Mouse (Mus musculus) lung, embryonic 15.5 days (tissue): ENCODE measurements at regions not wholly inside any gene's neighbourhood (a gene's known extent, or its start where the extent isn't known, plus 50 kb on each side); places are given as distances from the start of the nearest gene placed in this dataset.

Source experiments
- ATAC-seq: fragments of 200-750 bp; cut with Nextera tagmentation; 2 replicates; pipeline ENCODE4 v1.8.0; 2017; ENCODE audit warnings: moderate number of reproducible peaks, borderline replicate concordance; ENCODE audit not compliant: low FRiP score, low TSS enrichment; ENCODE audit errors: extremely low read depth
- H3K27ac ChIP-seq: fragments of 300-500 bp; sonication (generic); 2 replicates; pipeline ENCODE4 v1.5.1; 2015; ENCODE audit warnings: moderate library complexity, mild to moderate bottlenecking, inconsistent platforms
- H3K27me3 ChIP-seq: fragments of 300-500 bp; sonication (generic); 2 replicates; pipeline ENCODE4 v1.6.1; 2015; ENCODE audit warnings: inconsistent platforms
- H3K36me3 ChIP-seq: fragments of 300-500 bp; sonication (generic); 2 replicates; pipeline ENCODE4 v1.6.1; 2015; ENCODE audit warnings: inconsistent platforms
- H3K4me1 ChIP-seq: fragments of 300-500 bp; sonication (generic); 2 replicates; pipeline ENCODE4 v1.6.1; 2015; ENCODE audit warnings: inconsistent platforms
- H3K4me2 ChIP-seq: fragments of 300-500 bp; sonication (generic); 2 replicates; pipeline ENCODE4 v1.6.1; 2015; ENCODE audit warnings: inconsistent platforms, mild to moderate bottlenecking, moderate library complexity
- H3K4me3 ChIP-seq: fragments of 300-500 bp; sonication (generic); 2 replicates; pipeline ENCODE4 v1.5.1; 2015; ENCODE audit warnings: mild to moderate bottlenecking, inconsistent platforms
- H3K9ac ChIP-seq: fragments of 300-500 bp; sonication (generic); 2 replicates; pipeline ENCODE4 v1.6.1; 2015; ENCODE audit warnings: inconsistent platforms
- H3K9me3 ChIP-seq: fragments of 300-500 bp; sonication (generic); 2 replicates; pipeline ENCODE4 v1.6.1; 2016; ENCODE audit warnings: inconsistent platforms
- WGBS: fragments of 180-500 bp; shearing (Covaris S2); methylation state at CpG from one replicate; pipeline ENCODE4 v1.1.7; 2015; 5-methylcytosine and 5-hydroxymethylcytosine counted together

DNA sequence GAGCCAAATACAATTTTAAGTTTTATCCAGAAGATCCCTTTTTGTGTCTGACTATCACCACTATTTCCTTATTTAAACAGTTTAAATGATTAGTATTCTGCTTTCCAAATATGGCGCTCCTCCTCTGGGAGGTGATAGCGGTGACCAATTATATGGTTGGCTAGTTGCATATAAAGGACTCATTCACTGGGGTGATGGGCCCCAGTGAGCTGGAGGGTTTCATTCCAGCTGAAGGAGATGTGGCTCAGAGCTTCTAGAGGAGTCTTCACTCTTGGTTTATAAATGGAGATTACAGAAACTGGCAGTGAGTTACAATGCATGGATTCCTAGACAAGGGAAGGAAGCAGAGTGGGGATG lies 50.7 kb upstream of the Gm7361 start:
- Histone ChIP-seq H3K36me3 (no peaks in the 10 kb centered on the region), H3K9ac (no peak overlapping the region), H3K4me2 (no peak overlapping the region), H3K27me3 (no peaks in the 10 kb centered on the region), H3K9me3 (no peaks in the 10 kb centered on the region), H3K4me3 (no peak overlapping the region), H3K4me1 (no peaks in the 10 kb centered on the region), H3K27ac (no peak overlapping the region)
- 76% methylated on average over 2 of the region's 2 CpGs for WGBS
- ATAC-seq: no peak

- Histone ChIP-seq H3K4me1 (no peaks in the 10 kb centered on the region), H3K9me3 (no peaks in the 10 kb centered on the region), H3K27ac (no peak overlapping the region), H3K4me3 (no peak overlapping the region), H3K36me3 (no peaks in the 10 kb centered on the region), H3K9ac (no peak overlapping the region), H3K27me3 (no peaks in the 10 kb centered on the region), H3K4me2 (no peak overlapping the region)
- 81% methylated on average over 6 of the region's 6 CpGs for WGBS
- ATAC-seq: no peak
Measured at GRCm38 (mm10) chr5:26206066-26206765, 51.3 kb upstream of the Gm7361 start.

GRCm38 (mm10) chr5:26202471-26202870 lies 55.0 kb upstream of the Gm7361 start:
- H3K4me1 ChIP-seq: no peaks in the 10 kb centered on the region
- no peak overlapping the region for H3K4me3 ChIP-seq
- no peak overlapping the region for H3K27ac ChIP-seq
- H3K9ac ChIP-seq: no peak overlapping the region
- WGBS: 57% methylated on average over 6 of the region's 6 CpGs
- H3K36me3 ChIP-seq: no peaks in the 10 kb centered on the region
- no peak for ATAC-seq
- no peak overlapping the region for H3K4me2 ChIP-seq
- no peaks in the 10 kb centered on the region for H3K9me3 ChIP-seq
- no peaks in the 10 kb centered on the region for H3K27me3 ChIP-seq

DNA sequence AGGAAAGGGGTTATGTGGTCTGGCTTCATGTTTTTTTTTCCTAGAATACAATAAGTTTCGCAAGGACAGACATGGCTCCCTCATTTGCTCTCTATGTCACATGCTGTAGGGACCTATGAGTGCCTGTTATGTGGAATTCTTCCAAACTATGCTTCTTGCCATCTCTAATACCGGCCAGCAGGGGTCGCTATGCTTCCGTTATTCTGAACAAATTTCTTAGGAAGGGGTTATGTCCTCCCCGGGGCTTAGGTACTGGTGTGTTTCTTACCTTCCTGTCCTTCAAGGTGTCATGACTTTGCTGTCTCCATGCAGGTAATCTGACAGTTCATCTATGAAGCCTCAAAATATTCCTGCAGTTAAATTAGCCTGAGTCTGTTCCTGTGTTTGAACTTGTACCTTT lies 68.1 kb upstream of the Gm7361 start:
- 17% methylated on average over 5 of the region's 5 CpGs for WGBS
- no peaks in the 10 kb centered on the region for H3K27me3 ChIP-seq

DNA sequence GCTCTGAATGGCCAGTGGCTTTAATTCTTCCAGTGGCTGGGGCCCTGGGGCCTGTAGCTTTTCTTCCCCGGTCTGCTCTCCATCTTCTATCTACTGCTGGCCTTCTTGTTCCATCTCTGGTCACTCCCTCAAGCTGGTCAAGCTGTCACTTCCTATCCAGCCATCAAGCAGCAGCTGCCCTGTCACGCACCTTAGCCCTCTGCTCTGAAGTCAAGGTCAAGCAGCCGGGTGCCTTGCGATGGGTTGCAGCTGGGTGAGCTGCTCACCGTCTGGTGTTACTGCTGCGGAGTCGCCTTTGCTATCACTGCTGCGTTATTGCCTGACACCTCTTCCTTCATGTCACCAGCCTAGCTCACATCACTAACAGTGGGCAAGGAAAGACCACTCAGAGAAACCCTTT lies 66.0 kb upstream of the Gm10220 start:
- H3K4me3 ChIP-seq: no peak overlapping the region
- no peaks in the 10 kb centered on the region for H3K27me3 ChIP-seq
- H3K36me3 ChIP-seq: no peaks in the 10 kb centered on the region
- peak; percentile 31; the same call in 1 of the 2 replicates for ATAC-seq
- H3K4me1 ChIP-seq: no peaks in the 10 kb centered on the region
- H3K4me2 ChIP-seq: no peak overlapping the region
- no peaks in the 10 kb centered on the region for H3K9me3 ChIP-seq
- H3K9ac ChIP-seq: no peak overlapping the region
- WGBS: 29% methylated on average over 8 of the region's 8 CpGs
- H3K27ac ChIP-seq: no peak overlapping the region

More for the DNA sequence above, 68.1 kb upstream of the Gm7361 start:
- H3K9me3 ChIP-seq: no peaks in the 10 kb centered on the region
- H3K4me1 ChIP-seq: no peaks in the 10 kb centered on the region
- no peak overlapping the region for H3K4me2 ChIP-seq
- H3K36me3 ChIP-seq: no peaks in the 10 kb centered on the region
- H3K4me3 ChIP-seq: no peak overlapping the region
- no peak overlapping the region for H3K27ac ChIP-seq
- H3K9ac ChIP-seq: no peak overlapping the region
- no peak for ATAC-seq

DNA sequence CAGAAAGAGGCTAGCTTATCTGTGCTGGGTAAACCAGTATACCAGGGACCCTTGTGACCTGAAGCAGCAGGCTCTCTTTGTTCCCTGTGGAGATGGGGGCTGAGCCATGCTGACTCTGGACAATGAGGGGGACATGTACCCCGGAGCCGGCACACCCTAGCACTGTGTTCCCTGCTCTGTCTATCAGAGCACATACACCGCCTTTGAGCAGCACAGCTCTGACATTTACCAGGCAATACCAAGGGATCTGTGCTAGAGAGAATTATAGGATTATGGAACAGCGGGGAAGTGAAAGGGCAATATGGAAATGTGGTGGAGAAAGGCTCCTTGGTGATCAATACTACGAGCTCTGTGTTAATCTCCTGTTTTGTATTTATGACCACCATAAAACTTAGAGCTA lies 64.2 kb upstream of the Gm10220 start:
- Histone ChIP-seq H3K27ac (no peak overlapping the region), H3K9ac (no peak overlapping the region), H3K36me3 (no peaks in the 10 kb centered on the region), H3K9me3 (no peaks in the 10 kb centered on the region), H3K27me3 (no peaks in the 10 kb centered on the region), H3K4me1 (no peaks in the 10 kb centered on the region), H3K4me2 (no peak overlapping the region), H3K4me3 (no peak overlapping the region)
- no peak for ATAC-seq
- 31% methylated on average over 5 of the region's 5 CpGs for WGBS

DNA sequence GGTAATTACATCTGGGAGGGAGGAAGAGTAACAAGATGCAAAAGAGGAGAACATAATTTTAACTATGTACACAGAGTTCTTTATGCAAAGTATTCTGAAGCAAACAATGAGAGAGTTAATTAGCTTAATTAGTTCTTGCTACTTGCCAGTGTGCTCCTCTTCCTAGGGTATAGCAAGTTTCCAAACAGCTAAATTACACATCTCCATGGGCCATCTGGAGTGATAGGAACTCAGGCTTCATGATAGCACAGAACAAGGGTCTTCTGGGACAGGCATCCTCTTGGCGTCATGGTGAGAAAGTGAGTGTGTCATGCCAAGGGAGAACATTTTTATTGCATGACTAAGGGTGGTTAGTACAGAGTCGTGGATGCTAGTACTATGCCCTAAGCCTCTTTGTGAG lies 54.8 kb upstream of the Gm10220 start:
- no peaks in the 10 kb centered on the region for H3K36me3 ChIP-seq
- no peaks in the 10 kb centered on the region for H3K27me3 ChIP-seq
- 71% methylated on average over 2 of the region's 2 CpGs for WGBS
- no peak overlapping the region for H3K4me3 ChIP-seq
- no peak overlapping the region for H3K27ac ChIP-seq
- H3K4me2 ChIP-seq: no peak overlapping the region
- H3K4me1 ChIP-seq: no peaks in the 10 kb centered on the region
- no peaks in the 10 kb centered on the region for H3K9me3 ChIP-seq
- no peak overlapping the region for H3K9ac ChIP-seq
- ATAC-seq: no peak

DNA sequence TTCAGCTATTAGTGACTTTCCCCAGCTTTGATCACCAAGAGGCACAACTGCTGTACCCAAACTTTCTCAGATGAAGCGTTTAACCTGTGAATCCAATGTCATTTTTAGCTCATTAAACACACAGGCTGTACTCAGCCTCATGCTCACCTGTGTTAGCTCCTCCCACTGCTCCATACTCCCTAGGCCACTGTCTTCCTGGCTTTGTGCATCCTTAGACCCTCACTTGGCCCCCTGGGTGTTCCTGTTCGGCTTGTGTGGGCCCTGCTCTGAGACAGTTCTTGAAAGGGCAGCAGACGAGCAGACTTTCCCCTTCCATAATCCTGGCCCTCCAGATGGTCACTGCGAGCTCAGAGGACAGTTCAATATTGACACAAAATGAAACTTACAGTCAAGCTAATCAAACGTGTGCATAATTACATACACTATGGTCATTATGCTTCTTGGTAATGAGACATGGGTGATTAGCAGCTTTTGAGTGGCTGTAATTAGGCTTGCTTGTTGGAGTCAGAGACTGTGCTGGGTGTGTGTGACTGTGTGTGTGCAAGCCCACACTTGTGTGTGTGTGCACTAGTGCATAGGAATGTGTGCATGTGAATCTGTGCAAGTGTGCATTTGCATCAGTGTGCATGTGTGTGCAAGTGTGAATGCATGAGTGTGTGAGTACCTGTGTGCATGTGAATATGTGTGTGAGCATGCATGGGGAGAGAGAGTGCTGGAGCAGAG lies 50.6 kb upstream of the Gm10220 start:
- no peak for ATAC-seq
- WGBS: 68% methylated on average over 5 of the region's 5 CpGs

DNA sequence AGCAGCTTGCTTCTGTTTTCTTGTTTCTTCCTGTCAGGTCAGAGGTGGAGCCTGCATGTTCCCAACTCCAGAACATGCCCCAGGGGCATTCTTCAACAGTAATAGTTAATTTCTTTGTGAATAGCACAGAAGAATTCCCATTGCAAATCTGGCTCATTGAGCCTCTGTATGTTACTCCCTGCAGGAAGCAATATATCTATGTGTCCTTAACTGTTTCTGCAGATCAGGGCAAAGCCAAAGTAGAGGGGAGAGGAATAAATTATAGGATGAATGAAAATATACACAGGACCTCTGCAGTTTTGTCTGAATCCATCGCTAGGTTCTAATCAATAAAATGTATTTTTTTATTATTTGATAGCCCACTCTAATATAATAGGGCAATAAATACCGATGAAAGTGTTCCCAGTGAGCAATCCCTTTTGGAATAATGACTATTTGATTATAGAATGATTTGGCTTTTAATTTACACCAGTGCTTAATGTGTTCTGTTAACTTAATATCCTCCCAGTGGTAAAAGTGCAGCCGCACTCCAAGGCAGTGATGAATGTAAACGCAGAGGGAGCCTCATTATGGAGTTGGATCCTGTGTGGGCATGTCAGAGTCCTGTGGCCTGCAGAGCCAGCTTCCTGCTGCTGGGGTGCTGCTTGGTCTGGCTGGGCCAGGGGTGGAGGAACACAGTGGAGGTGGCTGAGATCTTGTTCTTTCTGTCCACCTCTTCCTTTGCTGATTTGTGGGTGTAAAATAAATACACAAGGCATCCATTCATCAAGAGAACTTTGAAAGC lies 49.7 kb upstream of the Gm10220 start:
- Histone ChIP-seq H3K4me1 (no peaks in the 10 kb centered on the region), H3K36me3 (no peaks in the 10 kb centered on the region), H3K4me2 (no peak overlapping the region), H3K27ac (no peak overlapping the region), H3K4me3 (no peak overlapping the region), H3K9ac (no peak overlapping the region), H3K9me3 (no peaks in the 10 kb centered on the region), H3K27me3 (no peaks in the 10 kb centered on the region)
- ATAC-seq: no peak
- 81% methylated on average over 4 of the region's 4 CpGs for WGBS

More for the DNA sequence above, 50.6 kb upstream of the Gm10220 start:
- Histone ChIP-seq H3K4me3 (no peak overlapping the region), H3K4me1 (no peaks in the 10 kb centered on the region), H3K9ac (no peak overlapping the region), H3K36me3 (no peaks in the 10 kb centered on the region), H3K27me3 (no peaks in the 10 kb centered on the region), H3K4me2 (no peak overlapping the region), H3K27ac (no peak overlapping the region), H3K9me3 (no peaks in the 10 kb centered on the region)
